ENCODE assay signal across 24 mouse cellular contexts in genomic region chr7:96903088-96903985, GRCm38 (mm10). TPM values are rescaled to one million over a fixed set of nuclear protein-coding genes. Genes with fewer than 3 reads are reported as not detected.
DNase-seq lines count a peak whose midpoint lies in the region; ATAC-seq and TF ChIP-seq lines count a peak whose summit lies in the region.
"Had no signal": no experiment of that assay in that cellular context is flagged by ENCODE, and none has a peak within 500 bp of the region (broad histone marks: within the 10 kb centered on the region; RNA-seq: fewer than 3 reads in every experiment).

No protein-coding gene starts in this region.

- intact Hi-C loops in left cerebral cortex, adult 2 months (cut with DNase I): loop anchor here (5.0 to 10.0 kb wide), 2 partner anchors 229 to 336 kb away; no protein-coding TSS in a partner anchor

- 0 out of 2 replicates have a peak overlapping the region, but pooled peaks have one; percentile 31 for H3K27ac ChIP-seq in forebrain, embryonic 10.5 days
- H3K27ac ChIP-seq in forebrain, embryonic 11.5 days (ENCODE audit: low read depth, low read length): no peak overlapping the region
- 0 out of 2 replicates have a peak overlapping the region, but pooled peaks have one; percentile 36 for H3K27ac ChIP-seq in left cerebral cortex, adult 2 months
- peak overlapping the region; percentile 54 for H3K27ac ChIP-seq in forebrain, embryonic 15.5 days (replicated peaks)
- H3K27ac ChIP-seq: gastrocnemius, adult 2 months; limb, embryonic 15.5 days; liver, embryonic 14.5 days had no signal

- TF ChIP-seq CTCF in left cerebral cortex, adult 2 months (IDR thresholded peaks at IDR 0.05): no peak

- H3K4me3 ChIP-seq in forebrain, embryonic 10.5 days: no peak overlapping the region
- H3K4me3 ChIP-seq in forebrain, embryonic 11.5 days (ENCODE audit: low read depth, low read length): no peak overlapping the region
- no peak overlapping the region for H3K4me3 ChIP-seq in left cerebral cortex, adult 2 months
- no peak overlapping the region for H3K4me3 ChIP-seq in forebrain, embryonic 15.5 days
- H3K4me3 ChIP-seq: gastrocnemius, adult 2 months; limb, embryonic 15.5 days; megakaryocyte, embryonic 14.5 days had no signal

- H3K36me3 ChIP-seq in forebrain, embryonic 10.5 days (replicated peaks): peaks cover 81% of the 10 kb centered on the region
- no peaks in the 10 kb centered on the region for H3K36me3 ChIP-seq in forebrain, embryonic 11.5 days (ENCODE audit: control insufficient read depth, insufficient read depth, low read length)
- peaks cover 19% of the 10 kb centered on the region for H3K36me3 ChIP-seq in forebrain, embryonic 15.5 days

- 91% methylated on average over 17 of the region's 17 CpGs for WGBS in forebrain, embryonic 10.5 days
- 77% methylated on average over 17 of the region's 17 CpGs for WGBS in forebrain, embryonic 11.5 days
- 53% methylated on average over 17 of the region's 17 CpGs for whole genome bisulfite sequencing in forebrain, embryonic 15.5 days

- H3K4me2 ChIP-seq in forebrain, embryonic 11.5 days (ENCODE audit: low read depth, low read length, severe bottlenecking): no peak overlapping the region
- no peak overlapping the region for H3K4me2 ChIP-seq in forebrain, embryonic 15.5 days (replicated peaks)
- H3K4me2 ChIP-seq: limb, embryonic 15.5 days; lung, embryonic 14.5 days had no signal

- no peaks in the 10 kb centered on the region for H3K9me3 ChIP-seq in forebrain, embryonic 10.5 days
- no peaks in the 10 kb centered on the region for H3K9me3 ChIP-seq in forebrain, embryonic 11.5 days (ENCODE audit: control insufficient read depth, low read length)
- H3K9me3 ChIP-seq in forebrain, embryonic 15.5 days: no peaks in the 10 kb centered on the region
- H3K9me3 ChIP-seq: limb, embryonic 15.5 days; megakaryocyte, embryonic 14.5 days had no signal

- no peak overlapping the region for H3K9ac ChIP-seq in forebrain, embryonic 11.5 days (ENCODE audit: low read length)
- no peak overlapping the region for H3K9ac ChIP-seq in forebrain, embryonic 15.5 days (replicated peaks)
- H3K9ac ChIP-seq: limb, embryonic 15.5 days; liver, embryonic 14.5 days; lung, embryonic 14.5 days had no signal

- DNase-seq in forebrain, embryonic 10.5 days (ENCODE audit: extremely low spot score, low spot score): no peak
- DNase-seq in forebrain, embryonic 11.5 days (ENCODE audit: low spot score): no peak
- no peak for DNase-seq in left cerebral cortex, adult 2 months (ENCODE audit: extremely low spot score in 1 of 2, low spot score in 2 of 2)
- no peak for DNase-seq in left cerebral cortex, adult 9 months (ENCODE audit: low spot score in 2 of 2)
- DNase-seq in telencephalon, adult 2 months (ENCODE audit: low read depth, low spot score): peak; percentile 50
- DNase-seq in testis, postnatal 14 days (ENCODE audit: low spot score): no peak
- no peak for DNase-seq in B cell, adult 2 months
- DNase-seq: adrenal gland, postnatal 14 days; cerebellum, adult 11 months; cerebellum, adult 9-11 months; gastrocnemius, adult 2 months; heart, postnatal 4 days; kidney, adult 2 months; kidney, postnatal 10 days; left cerebral cortex, postnatal 4 days; lung, embryonic 14.5 days; lung, postnatal 36 days; right cerebral cortex, adult 18-20 months; right cerebral cortex, postnatal 4 days; thymus, adult 18-20 months had no signal

- H3K27me3 ChIP-seq in forebrain, embryonic 10.5 days (ENCODE audit: poor library complexity, severe bottlenecking): no peaks in the 10 kb centered on the region
- H3K27me3 ChIP-seq in forebrain, embryonic 11.5 days (ENCODE audit: control insufficient read depth, insufficient read depth, low read length): no peaks in the 10 kb centered on the region
- no peaks in the 10 kb centered on the region for H3K27me3 ChIP-seq in forebrain, embryonic 15.5 days
- H3K27me3 ChIP-seq: limb, embryonic 15.5 days had no signal

- peaks cover 41% of the 10 kb centered on the region for H3K4me1 ChIP-seq in forebrain, embryonic 10.5 days
- H3K4me1 ChIP-seq in forebrain, embryonic 11.5 days (replicated peaks; ENCODE audit: control insufficient read depth, insufficient read depth, low read length): peaks cover 3% of the 10 kb centered on the region
- H3K4me1 ChIP-seq in forebrain, embryonic 15.5 days: peaks cover 57% of the 10 kb centered on the region
- H3K4me1 ChIP-seq: megakaryocyte, embryonic 14.5 days had no signal

- no peak for ATAC-seq in forebrain, embryonic 11.5 days (replicated peaks; ENCODE audit: low FRiP score)
- ATAC-seq in forebrain, embryonic 15.5 days (replicated peaks): no peak

RNA-seq across cellular contexts. Expression of gene Nars2, which starts 48.0 kb away (rescaled TPM):
- 28.0 and 30.0 TPM in 2 replicates for polyA plus RNA-seq in forebrain, embryonic 10.5 days (2016; fragmentation: Nextera tagmentation; extraction: Ambion mirVana)
- polyA plus RNA-seq in forebrain, embryonic 11.5 days (2014; fragmentation: Nextera tagmentation; extraction: Ambion mirVana): 28.2 and 29.6 TPM in 2 replicates
- 10 to 100 TPM; 14.8 to 18.8 TPM for total RNA-seq in left cerebral cortex, adult 2 months (2021)
- polyA plus RNA-seq in forebrain, embryonic 15.5 days (2015; fragmentation: Nextera tagmentation; extraction: Ambion mirVana): 23.5 and 24.1 TPM in 2 replicates
